Mouse (Mus musculus) liver, embryonic 14.5 days (tissue): ENCODE results near the gene Dcaf5. TPM values are rescaled to one million over a fixed set of nuclear protein-coding genes. Genes with fewer than 3 reads are reported as not detected.

ENCODE experiments used
- ATAC-seq: fragments of 200-750 bp; cut with Nextera tagmentation; 2 replicates; pipeline ENCODE4 v1.8.0; 2017; ENCODE audit warnings: moderate number of reproducible peaks, mild to moderate bottlenecking, moderate library complexity; ENCODE audit not compliant: insufficient read depth
- DNase-seq, 3 experiments: peaks; one replicate each; pipeline ENCODE4 v3.0.0-alpha.2; 2012 to 2013; ENCODE audit warnings: low read depth in 3 of 3, low spot score in 3 of 3
- H3K27ac ChIP-seq: fragments of 300-500 bp; sonication (generic); 2 replicates; pipeline ENCODE4 v1.5.1; 2014; ENCODE audit warnings: moderate library complexity, mild to moderate bottlenecking, control low read depth, inconsistent platforms
- H3K27me3 ChIP-seq: fragments of 300-500 bp; sonication (generic); 2 replicates; pipeline ENCODE4 v1.6.1; 2014; ENCODE audit warnings: mild to moderate bottlenecking, low read length, moderate library complexity; ENCODE audit not compliant: control insufficient read depth, insufficient read depth
- H3K36me3 ChIP-seq: fragments of 300-500 bp; sonication (generic); replicated peaks from 2 replicates; pipeline ENCODE4 v1.6.1; 2014; ENCODE audit warnings: low read depth; ENCODE audit not compliant: control insufficient read depth, insufficient read depth
- H3K4me1 ChIP-seq, 2 experiments: fragments of 200-500 bp in 1 of 2; fragments of 300-500 bp in 1 of 2; sonication (generic) in 1 of 2; replicated peaks; 2 replicates each; pipeline ENCODE4 v1.6.1; 2012 to 2014; ENCODE audit warnings: antibody characterized with exemption in 1 of 2, inconsistent platforms in 1 of 2, low read length in 1 of 2; ENCODE audit not compliant: control insufficient read depth in 2 of 2, insufficient read depth in 2 of 2
- H3K4me2 ChIP-seq: fragments of 300-500 bp; sonication (generic); 2 replicates; pipeline ENCODE4 v1.6.1; 2014; ENCODE audit warnings: low read depth, mild to moderate bottlenecking, control low read depth, moderate library complexity
- H3K4me3 ChIP-seq, 2 experiments: fragments of 200-500 bp in 1 of 2; fragments of 300-500 bp in 1 of 2; sonication (generic) in 1 of 2; 2 replicates each; pipeline ENCODE4 v1.5.1; 2012 to 2014; ENCODE audit warnings: low read depth in 2 of 2, low read length in 2 of 2, mild to moderate bottlenecking in 2 of 2, control low read depth in 1 of 2, inconsistent platforms in 1 of 2, moderate library complexity in 1 of 2; ENCODE audit not compliant: insufficient read depth in 1 of 2
- H3K9ac ChIP-seq: fragments of 300-500 bp; sonication (generic); replicated peaks from 2 replicates; pipeline ENCODE4 v1.6.1; 2014; ENCODE audit warnings: mild to moderate bottlenecking, control low read depth, moderate library complexity
- H3K9me3 ChIP-seq: fragments of 300-500 bp; sonication (generic); 2 replicates; pipeline ENCODE4 v1.6.1; 2016; ENCODE audit warnings: low read length, mixed read lengths; ENCODE audit not compliant: control insufficient read depth
- CTCF ChIP-seq: IDR thresholded peaks from 2 replicates; pipeline ENCODE4 v1.5.1; 2016; ENCODE audit warnings: antibody characterized with exemption, low read depth, control low read depth
- EP300 ChIP-seq: IDR thresholded peaks from 2 replicates; pipeline ENCODE4 v1.6.1; 2016; ENCODE audit warnings: antibody characterized with exemption, low read depth
- WGBS: fragments of 180-500 bp; shearing (Covaris S2); extraction: QIAGEN DNeasy Blood & Tissue Kit; methylation state at CpG from one replicate; pipeline ENCODE4 v1.1.7; 2014; ENCODE audit not compliant: insufficient replicate concordance; 5-methylcytosine and 5-hydroxymethylcytosine counted together
- polyA plus RNA-seq, 2 experiments: library from polyadenylated mRNA; depleted of rRNA in 1 of 2; stranded (reverse) in 1 of 2; unstranded in 1 of 2; fragments of >200 nt; fragmentation: Nextera tagmentation in 1 of 2; extraction: Ambion mirVana in 1 of 2; gene quantifications; 2 replicates each; pipeline versions ENCODE4 v1.2.1 to v1.2.3; 2012 to 2014

Gene Dcaf5
- polyA plus RNA-seq, 2 experiments: 1.6 to 4.0 TPM

DNA sequence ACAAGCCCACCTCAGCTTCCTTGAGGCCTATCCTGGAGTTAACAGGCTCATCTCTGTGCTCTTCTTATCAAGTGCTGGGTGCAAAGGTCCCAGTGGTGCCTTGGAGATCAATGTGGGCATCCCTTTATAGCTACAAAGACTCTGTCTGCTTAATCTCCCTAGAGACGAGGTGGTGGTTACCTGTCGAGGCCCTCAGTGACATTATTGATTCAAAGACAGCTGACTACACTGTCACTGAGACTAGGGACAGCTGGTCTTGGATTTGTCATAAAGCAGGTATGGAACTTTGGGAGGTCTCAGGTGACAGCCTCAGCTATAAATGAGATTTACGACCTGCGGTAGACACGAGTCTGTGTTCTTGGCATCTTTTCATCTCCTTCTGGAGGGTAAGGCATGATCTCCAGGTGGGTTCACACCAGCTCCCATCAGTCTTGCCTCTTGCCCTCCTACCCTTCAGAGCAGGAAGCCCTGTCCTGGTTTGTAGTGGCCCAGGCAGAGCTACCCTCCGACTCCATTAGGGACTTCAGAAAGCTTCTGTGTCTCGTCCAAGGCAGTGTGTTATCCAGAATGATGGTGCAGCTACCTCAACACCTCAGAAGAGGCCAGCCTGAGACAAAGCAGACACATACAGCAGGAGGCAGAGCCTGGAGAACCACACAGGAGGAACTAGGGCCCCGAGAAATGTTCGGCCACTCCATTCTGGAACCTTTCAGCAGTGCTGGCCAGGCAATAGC lies 112.2 kb downstream of the Dcaf5 start:
- Histone ChIP-seq H3K4me3 (no peak overlapping the region), H3K9ac (no peak overlapping the region), H3K36me3 (no peaks in the 10 kb centered on the region), H3K4me1 (peaks cover 0 to 15% of the 10 kb centered on the region in 2 experiments; a peak in 2 of 4 replicates), H3K9me3 (no peaks in the 10 kb centered on the region), H3K27ac (no peak overlapping the region), H3K27me3 (no peaks in the 10 kb centered on the region), H3K4me2 (no peak overlapping the region)
- DNase-seq: no peak
- no peak for TF ChIP-seq CTCF
- TF ChIP-seq EP300: no peak
- ATAC-seq: no peak
- 51% methylated on average over 9 of the region's 9 CpGs for WGBS

DNA sequence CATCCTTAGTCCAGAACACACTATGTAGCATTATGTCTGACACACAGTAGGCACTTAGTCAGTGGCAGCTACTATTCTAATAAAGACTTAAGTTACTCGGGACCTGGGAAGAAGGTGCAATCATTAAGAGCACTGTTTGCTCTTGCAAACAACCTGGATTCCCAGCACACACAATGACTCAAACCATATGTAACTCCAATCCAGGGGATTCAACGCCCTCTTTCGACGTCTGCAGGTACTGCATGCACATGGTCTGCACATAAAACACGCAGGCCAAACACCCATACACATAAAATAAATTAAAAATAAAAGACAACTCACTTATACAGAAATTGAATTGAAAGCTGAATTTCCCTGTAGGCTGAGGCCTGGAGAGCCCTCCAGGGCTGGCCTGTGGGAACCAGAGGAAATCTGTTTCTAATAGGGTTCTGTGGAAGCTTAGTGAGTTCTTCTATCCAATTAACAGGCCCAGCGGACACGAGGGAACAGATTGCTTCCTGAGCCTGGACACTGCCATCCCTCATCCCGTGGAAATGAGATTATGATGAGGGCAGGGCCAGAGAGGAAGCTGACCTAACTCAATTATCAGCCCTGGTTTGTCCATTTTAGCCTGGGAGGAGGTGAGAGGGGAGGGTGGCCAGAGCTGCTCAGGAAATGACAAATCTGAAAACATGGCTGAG lies 112.9 kb downstream of the Dcaf5 start:
- TF ChIP-seq CTCF (no peak), EP300 (no peak)
- no peaks in the 10 kb centered on the region for H3K9me3 ChIP-seq
- peaks cover 0 to 17% of the 10 kb centered on the region in 2 experiments; a peak in 2 of 4 replicates for H3K4me1 ChIP-seq
- no peak overlapping the region for H3K4me2 ChIP-seq
- DNase-seq (no peak), ATAC-seq (peak; percentile 21; the same call in 1 of the 2 replicates)
- no peak overlapping the region for H3K27ac ChIP-seq
- H3K27me3 ChIP-seq: no peaks in the 10 kb centered on the region
- no peaks in the 10 kb centered on the region for H3K36me3 ChIP-seq
- no peak overlapping the region for H3K4me3 ChIP-seq
- WGBS: 50% methylated on average over 8 of the region's 8 CpGs
- H3K9ac ChIP-seq: no peak overlapping the region

DNA sequence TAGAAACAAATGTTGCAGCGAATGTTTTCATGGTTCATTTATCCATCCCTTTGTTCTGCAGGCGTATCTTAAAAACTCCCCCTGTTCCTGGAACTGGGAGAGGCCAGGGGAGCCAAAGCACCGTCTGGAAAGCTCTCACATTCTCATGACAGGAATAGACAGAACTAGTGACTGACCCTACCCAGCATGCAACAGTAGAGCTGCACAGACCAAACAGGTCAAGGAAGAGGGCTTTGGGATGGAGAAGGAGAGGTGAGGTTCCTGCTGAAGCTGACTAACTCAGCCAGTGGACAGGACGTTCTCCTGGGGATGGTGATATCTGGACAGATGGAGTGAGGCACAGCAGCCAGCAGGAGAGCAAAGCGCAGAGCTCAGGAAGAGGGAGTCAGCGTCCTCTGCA lies 113.9 kb downstream of the Dcaf5 start:
- TF ChIP-seq CTCF (no peak), EP300 (no peak)
- H3K36me3 ChIP-seq: no peaks in the 10 kb centered on the region
- no peaks in the 10 kb centered on the region for H3K9me3 ChIP-seq
- 65% methylated on average over 6 of the region's 6 CpGs for WGBS
- H3K27me3 ChIP-seq: no peaks in the 10 kb centered on the region
- no peak overlapping the region for H3K4me2 ChIP-seq
- no peak for ATAC-seq
- no peak overlapping the region for H3K27ac ChIP-seq
- DNase-seq: no peak
- H3K4me3 ChIP-seq: no peak overlapping the region
- no peak overlapping the region for H3K9ac ChIP-seq
- H3K4me1 ChIP-seq: peaks cover 0 to 17% of the 10 kb centered on the region in 2 experiments; a peak in 2 of 4 replicates

DNA sequence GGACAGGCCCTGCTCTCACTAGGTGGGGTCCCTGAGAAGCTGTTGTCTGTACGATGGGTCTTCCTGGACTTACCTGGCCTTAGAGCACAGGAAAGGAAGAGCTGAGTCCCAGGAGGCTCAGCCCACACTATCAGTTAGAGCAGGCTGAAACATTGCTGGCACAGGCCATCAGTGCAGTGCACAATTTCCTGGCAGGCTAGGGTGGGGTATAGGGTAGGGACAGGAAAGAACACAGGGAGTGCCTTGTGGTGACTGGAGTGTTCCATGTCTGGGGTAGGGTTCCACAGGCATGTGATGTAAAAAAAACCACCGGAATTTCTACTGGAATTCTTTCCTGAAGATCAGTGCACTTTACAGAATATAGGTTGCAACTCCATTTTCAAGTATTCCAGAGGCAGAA lies 117.3 kb downstream of the Dcaf5 start:
- Histone ChIP-seq H3K9ac (no peak overlapping the region), H3K4me1 (peaks cover 0 to 6% of the 10 kb centered on the region in 2 experiments; a peak in 2 of 4 replicates), H3K4me3 (no peak overlapping the region), H3K9me3 (no peaks in the 10 kb centered on the region), H3K36me3 (no peaks in the 10 kb centered on the region), H3K27me3 (no peaks in the 10 kb centered on the region), H3K27ac (no peak overlapping the region), H3K4me2 (no peak overlapping the region)
- no peak for TF ChIP-seq EP300
- no peak for DNase-seq
- 30% methylated on average over 2 of the region's 2 CpGs for WGBS
- no peak for ATAC-seq

DNA sequence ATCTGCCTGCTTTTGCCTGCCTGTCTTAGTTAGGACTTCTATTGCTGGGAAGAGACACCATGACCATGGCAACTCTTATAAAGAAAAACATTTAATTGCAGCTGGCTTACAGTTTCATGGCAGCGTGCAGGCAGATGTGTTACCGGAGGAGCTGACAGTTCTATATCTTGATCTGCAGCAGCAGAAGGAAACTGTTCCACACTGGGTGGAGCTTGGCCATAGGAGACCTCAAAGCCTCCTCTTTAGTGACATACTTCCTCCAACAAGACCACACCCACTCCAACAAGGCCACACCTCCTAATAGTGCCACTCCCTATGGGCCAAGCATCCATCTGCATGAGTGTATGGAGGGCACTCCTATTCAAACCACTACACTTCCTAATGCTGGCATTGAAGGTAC lies 121.1 kb downstream of the Dcaf5 start:
- WGBS: 41% methylated on average over 2 of the region's 2 CpGs

More for the DNA sequence above, 121.1 kb downstream of the Dcaf5 start:
- Histone ChIP-seq H3K9ac (no peak overlapping the region), H3K27ac (no peak overlapping the region), H3K27me3 (no peaks in the 10 kb centered on the region), H3K36me3 (no peaks in the 10 kb centered on the region), H3K9me3 (no peaks in the 10 kb centered on the region), H3K4me1 (0 out of 4 replicates have a peak, but pooled peaks cover 0 to 3% of the 10 kb centered on the region in 2 experiments), H3K4me3 (no peak overlapping the region), H3K4me2 (no peak overlapping the region)
- DNase-seq: no peak
- TF ChIP-seq EP300 (no peak), CTCF (no peak)
- ATAC-seq: no peak
